Mouse (Mus musculus): ENCODE results near the gene Safb.

Gene Safb

GRCm38 (mm10) chr17:56647546-56647945 is 62.9 kb downstream of the Safb start:
- DNase-seq (ENCODE audit: low spot score in 2 of 2) = no peak

DNA sequence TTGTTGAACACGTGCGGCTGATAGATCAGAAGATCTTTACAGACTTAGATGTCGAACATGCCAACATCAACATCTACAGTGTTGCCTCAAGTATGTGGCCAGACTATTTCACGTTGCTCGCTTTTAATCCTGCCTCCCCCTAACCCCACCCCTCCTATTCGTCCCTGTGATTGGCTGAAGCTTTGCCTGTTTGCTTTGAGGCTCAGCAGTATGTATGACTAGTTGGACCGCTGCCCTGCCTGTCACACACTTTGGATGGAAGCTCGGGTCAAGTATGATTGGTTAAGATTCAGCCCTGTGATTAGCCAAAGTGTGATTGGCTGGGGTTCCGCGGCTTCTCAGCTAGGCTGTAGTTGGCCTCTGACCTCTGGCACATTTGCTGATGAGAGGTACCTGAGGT is 67.2 kb downstream of the Safb start:
- DNase-seq (ENCODE audit: low spot score in 2 of 2) = no peak

DNA sequence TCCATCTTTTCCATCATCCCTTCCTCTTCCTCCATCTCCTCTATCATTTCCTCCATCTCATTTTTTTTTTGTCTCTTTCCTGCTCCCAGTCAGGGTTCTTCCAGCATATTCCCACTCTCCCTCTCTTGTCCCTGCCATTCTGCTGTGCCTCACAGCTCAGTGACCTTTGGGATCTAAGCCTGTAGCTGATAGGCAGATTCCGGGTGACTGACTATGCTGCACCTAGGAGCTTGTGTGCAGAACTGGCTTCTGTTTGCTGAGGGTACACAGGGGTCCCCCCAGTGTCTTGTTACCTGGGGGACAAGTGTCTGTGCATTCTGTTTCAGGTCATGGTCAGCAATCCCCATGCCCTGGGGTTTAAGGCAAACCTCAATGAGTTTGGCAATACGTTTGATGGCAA is 70.1 kb downstream of the Safb start:
- no peak for DNase-seq (ENCODE audit: low spot score in 2 of 2)

- DNase-seq (ENCODE audit: low spot score in 2 of 2) = no peak
Measured at GRCm38 (mm10) chr17:56655311-56655710, 70.7 kb downstream of the Safb start.
